Mouse (Mus musculus) frontal cortex, postnatal 10 days (tissue): ENCODE measurements around the gene 9530077C05Rik.

Source experiments
- DNase-seq, 2 experiments: peaks; one replicate each; pipeline ENCODE4 v3.0.0; 2022; ENCODE audit warnings: low spot score in 2 of 2, mixed read lengths in 1 of 2

9530077C05Rik gene

DNA sequence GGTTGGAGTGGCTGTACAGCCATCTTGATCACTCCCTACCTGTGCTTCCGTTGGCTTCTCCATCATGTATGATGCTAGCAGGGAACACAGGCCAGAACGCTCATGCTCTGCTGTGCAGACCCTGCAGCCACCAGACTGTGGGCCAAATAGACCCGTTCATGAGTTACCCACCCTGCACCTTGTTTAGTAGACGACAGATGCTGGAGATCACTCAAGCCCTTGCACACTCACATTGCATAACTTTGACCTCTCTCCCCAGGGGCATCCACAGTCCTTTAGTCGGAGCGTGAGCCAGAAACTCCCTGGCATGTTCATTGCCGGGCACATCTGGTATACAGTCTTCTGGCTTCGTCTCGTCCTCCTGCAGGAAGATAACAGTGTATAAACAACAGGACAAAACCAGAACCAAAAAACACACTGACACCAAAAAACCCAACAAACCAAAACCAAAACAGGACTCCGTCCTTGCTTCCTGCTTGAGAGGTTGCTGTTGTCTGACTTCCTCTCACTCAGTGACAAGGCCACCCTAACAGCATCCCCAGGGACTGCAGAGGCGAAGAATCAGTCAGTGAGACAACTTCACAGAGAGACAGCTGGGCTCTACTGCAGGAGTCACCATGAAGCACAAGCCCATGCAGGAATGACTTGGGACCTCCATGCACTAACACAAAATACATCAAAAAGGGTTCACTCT is 46.0 kb downstream of the 9530077C05Rik start:
- DNase-seq = no peak

DNA sequence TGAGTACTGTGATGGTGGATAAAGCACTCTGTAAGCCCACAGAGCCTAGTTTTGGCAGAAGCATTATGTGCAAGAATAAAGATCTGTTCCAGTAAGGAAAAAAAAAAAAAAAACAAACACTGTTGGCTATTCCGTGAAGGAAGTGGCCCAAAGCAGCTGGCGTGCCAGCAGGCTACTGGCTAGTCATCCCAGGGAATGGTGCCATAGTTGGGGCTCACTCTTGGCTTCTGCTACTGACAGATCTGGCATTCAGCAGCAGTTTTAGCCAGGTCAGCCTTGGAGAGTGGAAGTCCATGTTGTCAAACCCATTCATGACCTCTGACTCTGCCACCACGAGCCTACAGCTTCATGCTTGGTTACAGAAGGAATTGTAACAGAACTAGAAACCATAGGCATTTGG is 50.6 kb downstream of the 9530077C05Rik start:
- DNase-seq = peak in 1 of 2 experiments; percentile 44

DNA sequence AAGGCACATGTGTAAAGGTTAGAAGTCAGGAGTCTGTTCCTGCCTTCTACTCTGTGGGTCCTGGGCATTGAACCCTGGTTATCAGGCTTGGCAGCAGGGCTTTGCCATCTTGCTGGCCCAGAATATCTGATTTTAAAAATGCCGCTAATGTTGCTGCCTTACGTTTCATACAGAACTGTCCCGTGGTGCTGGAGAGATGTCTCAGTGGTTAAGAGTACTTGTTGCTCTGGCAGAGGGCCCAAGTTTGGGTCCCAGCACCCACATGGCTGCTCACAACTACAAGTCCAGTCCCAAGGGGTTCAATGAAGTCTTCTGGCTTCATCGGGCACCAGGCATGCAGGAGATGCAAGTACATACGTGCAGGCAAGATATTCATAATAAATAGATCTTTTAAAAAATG is 54.9 kb downstream of the 9530077C05Rik start:
- no peak for DNase-seq

DNA sequence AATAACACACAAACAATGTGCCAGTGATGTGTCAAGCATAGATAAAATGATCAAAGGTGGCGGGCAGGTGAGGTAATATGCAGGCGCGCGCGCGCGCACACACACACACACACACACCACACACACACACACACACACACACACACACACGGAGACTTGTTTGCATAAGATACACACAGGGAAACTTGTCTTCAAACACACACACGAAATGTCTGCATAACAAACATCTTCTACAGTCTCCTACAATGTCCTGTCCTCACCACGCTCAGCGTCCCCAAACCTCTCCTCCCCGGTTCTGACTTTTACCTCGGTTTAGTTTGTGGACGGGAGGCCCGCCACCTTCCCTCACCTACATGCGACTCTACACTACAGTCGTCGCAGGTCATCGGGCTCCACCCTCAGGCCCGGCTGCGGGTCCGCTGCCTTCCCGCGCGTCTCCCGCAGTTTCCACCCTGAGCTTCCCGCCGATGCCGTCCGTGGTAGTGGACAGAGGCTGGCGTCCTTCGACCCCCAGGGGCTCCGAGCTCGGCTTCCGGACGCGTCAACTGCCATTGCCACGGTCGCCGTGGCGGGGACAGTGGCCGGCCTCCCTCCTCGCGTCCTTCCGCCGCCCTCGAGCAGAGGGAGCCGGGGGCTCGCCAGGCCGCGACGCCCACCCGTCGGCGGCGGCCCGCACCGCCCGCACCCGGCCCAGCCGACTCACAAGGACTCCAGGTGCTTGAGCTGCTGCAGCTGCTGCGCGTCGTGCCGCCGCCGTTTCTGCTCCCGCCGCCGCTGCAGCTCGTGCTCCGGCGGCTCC is 56.3 kb downstream of the 9530077C05Rik start:
- peak in 1 of 2 experiments; percentile 49 for DNase-seq

DNA sequence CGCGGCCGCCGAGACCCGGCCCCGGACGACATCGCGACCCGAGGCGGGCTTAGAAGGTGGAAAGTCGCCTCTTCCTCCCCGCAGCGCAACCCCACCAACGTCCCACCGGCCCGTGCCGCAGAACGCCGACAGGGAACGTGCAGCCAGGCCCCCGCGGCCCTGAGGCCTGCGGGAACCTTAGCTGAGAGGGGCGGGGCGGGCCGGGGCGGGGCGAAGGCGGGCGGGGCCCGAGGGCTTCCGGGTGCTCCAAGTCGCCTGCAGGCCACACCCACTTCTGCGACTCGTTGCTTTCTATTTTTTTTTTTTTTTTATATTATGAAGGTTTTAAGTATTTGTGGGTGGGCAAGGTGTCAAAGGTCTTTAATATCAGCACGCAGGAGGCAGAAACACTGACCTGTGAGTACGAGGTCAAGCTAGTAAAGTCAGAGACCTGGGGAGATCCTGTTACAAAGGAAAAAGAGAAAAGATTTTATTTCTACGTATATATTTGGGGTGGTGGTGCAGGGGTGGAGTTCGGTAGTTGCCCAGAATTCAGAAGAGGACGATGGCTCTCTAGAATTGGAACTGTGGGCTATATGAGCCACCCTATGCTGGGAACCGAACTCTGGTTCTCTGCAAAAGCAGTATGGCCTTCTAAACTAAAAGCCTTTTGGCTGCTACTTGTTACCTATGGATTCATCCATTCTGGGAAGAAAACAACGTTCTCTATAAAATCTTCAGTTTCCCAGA is 57.0 kb downstream of the 9530077C05Rik start:
- peak in 1 of 2 experiments; percentile 48 for DNase-seq

DNA sequence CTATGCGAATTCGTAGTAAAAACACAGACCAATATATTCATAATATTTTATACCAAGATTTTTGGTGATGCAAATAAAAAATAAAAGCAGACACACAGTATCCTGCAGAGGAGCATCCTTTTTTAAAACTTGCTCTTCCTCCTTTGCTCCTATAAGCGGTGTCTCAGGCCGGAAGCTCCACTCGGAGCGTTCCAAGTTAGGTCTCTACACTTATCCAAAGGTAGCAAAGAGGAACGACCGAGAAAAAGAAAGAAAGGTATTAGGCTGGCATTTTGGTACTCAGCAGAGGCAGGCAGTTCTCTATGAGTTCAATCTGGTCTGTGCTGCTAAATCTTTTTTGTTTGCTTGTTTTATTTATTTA is 57.6 kb downstream of the 9530077C05Rik start:
- DNase-seq = no peak

DNA sequence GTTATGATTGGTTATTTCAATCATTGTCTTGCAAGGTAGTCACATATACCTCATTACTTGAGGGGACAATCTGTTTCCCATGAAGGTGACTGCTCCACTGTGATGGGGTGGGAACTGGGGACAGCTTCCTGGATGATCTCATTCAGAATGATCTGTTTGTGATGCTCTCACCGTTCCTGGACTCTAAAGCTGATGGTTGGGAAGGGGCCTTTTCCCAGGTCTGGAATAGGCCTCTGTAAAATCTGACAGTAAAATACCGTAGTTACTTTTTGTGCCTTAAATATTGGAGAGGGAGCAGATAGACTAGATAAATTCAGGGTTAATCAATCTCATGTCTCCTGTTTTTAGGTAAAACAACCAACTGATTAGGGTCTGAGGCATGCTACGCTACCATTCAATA is 58.3 kb downstream of the 9530077C05Rik start, which contains the start of gene Rp9:
TSS of gene Rp9 (minus strand) at position 101 of the 400 bp plus-strand sequence.
- DNase-seq = no peak

DNA sequence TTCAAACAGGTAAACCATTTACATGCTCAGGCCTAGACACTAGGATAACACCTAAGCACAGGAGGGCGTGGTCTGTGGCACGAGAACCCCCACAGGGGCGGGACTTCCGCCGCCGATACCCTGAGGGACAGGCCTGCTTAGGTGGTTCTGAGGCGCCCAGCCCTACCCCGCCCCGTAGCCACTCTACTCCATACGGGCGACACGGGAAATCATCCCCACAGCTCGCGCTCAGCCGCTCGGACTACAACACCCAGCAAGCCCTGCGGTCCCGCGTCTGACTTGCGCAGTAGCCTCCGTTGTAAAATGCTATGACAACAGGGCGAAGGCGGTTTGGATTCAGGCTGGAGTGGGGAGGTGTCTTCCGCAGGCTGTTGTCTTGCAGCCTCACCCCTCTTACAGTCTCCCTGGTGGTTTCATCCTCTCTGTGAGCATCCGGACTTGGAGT is 64.1 kb downstream of the 9530077C05Rik start, which contains the start of gene Bbs9:
TSS of gene Bbs9 (plus strand) at position 292 of the 445 bp plus-strand sequence.
- DNase-seq = peak; percentile 92 to 94

DNA sequence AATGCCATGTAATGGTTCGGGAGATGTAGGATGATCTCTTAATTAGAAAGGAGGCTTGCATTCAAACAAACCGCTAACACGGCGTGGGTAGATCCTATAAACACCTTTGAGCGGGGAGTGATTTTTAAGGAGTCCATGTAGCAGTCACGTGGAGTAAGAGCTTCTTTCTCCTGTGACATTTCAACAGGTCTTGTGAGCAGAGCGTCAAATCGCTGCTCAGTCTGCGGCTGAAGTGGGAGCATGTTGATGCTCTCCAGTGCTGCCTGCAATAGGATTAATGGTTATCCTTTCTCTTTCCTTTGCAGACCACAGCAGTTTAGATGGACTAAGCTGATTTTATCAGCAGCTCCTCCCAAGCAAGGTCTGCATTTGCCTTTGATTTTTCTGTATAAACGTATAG is 65.0 kb downstream of the 9530077C05Rik start:
- DNase-seq = no peak

DNA sequence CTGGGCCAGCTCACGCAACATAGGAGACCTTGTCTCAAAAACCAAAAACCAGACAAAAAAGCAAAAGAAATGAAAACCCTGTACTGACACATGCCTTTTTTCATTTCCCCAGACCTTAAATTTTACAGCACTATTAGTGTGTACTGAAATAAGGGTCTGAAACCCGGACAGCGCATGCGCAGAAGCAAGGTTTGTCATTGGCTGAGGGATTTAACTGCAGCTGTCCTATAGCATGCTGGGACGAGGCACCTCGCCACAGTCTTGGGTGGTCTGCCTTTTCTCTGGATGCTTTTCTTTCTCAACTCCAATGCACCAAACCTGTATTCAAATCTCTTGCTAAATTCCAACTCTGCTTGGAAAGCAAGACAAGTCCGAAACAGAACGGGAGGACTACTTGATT is 67.6 kb downstream of the 9530077C05Rik start:
- DNase-seq = no peak

DNA sequence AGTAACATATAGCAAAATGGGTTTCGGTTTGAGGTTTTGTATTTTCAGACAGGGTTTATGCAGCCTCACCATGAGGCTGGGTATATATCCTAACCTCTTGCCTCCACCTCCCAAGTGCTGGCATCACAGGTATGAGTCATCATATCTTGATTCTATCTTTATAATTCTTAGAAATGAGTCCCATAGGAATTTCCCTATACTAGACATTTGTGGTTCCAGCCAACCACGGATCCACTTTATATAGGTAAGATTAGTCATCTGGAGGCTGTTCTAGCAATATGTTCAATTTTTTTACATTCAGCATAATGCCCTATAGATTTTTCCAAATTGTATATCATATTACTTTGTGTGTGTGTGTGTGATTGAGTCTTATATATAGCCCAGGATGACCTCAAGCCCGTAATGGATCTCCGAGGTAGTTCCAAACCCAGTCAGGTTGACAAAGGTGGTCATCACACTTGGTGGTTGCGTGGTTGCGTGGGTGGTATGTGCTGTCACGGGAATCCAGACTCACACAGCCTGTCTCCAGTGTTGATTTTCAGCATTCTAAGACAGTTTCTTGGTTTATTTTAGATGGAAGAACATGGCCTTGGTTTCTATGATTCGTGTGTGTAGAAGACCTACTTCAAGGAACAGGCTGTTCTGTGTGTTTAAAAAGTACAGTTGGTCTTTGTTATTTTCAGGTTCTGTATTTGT is 72.7 kb downstream of the 9530077C05Rik start:
- no peak for DNase-seq

DNA sequence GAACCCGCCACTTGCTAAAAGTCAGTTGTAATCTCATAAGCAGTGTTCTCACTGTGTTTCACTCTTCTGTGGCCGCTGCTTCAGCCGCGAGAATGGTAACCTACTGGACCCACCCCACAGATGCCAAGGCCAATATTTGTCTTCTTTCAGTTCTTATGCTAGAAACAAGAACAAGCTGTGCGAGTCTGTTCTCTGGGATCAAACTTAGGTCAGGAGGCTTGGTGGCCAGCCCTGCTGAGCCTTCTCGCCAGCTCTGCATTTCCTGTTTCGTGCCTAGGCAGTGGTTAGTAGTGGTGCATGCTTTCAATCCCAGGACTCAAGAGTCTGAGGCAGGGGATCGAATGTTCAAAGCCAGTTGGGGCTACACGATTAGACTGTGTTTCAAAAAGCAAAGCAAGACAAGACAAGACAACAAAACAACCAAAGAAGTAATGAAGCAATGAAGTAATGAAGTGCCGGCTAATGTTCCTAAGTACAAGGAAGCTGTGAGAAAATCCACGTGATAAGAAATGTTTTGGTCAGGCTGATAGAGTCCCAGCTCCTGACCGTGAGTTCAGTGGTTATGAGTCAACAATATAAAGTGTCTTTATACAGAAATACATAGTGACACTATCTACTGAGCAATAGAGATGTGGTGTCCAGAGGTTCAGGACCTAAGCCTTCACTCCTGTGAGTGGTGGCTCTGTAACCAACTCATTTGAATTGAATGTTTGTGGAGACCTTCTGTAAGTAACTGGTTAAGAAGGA is 73.4 kb downstream of the 9530077C05Rik start:
- DNase-seq = no peak

DNA sequence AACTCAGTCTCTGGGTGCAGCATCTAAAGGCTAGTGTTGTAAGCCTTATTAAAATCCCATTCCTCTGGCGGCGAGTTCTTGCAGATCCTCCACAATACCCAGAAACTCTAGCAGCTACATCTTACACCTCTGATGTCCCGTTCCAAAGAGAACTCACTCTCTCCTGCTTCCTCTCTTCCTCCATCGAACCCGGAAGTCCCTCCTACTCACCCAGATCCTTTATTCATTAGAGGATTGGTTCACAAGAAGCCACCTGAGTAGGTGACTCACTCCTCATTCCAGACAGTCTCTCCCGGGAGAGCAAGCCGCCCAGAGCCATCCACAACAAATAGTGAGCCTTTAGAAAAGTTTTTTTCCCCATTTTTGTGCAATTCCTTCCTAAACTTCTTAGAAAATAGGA is 74.9 kb downstream of the 9530077C05Rik start:
- DNase-seq = no peak

DNA sequence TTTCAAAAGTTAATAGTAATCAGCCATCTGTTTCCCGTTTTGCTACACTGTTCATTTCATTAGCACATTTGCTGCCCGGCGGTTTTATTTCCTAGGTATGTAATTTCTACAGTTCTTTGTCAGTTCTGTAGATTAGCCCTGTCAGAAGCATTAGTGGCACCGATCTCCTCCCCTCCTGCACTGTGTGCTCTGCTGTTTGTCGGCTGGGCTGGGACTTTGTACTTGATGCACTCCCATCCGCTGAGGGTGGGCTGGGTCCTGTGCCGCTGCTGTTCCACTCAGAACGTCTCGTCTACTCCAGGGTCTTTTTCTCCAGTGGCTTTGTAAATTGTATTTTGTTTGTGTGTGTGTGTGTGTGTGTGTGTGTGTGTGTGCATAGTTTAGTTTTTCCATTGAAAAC is 77.7 kb downstream of the 9530077C05Rik start:
- DNase-seq = no peak
